Mouse (Mus musculus) heart, embryonic 13.5 days (tissue): ENCODE measurements around the gene Rundc1. TPM values are rescaled to one million over a fixed set of nuclear protein-coding genes. Genes with fewer than 3 reads are reported as not detected.

Experiments
- ATAC-seq: fragments of 200-750 bp; cut with Nextera tagmentation; 2 replicates; pipeline ENCODE4 v1.8.0; 2017; ENCODE audit warnings: moderate TSS enrichment; ENCODE audit not compliant: insufficient number of reproducible peaks, low FRiP score, low TSS enrichment; ENCODE audit errors: extremely low read depth
- H3K27ac ChIP-seq: fragments of 300-500 bp; sonication (generic); replicated peaks from 2 replicates; pipeline ENCODE4 v1.5.1; 2015; ENCODE audit warnings: moderate library complexity, mild to moderate bottlenecking, inconsistent platforms
- H3K27me3 ChIP-seq: fragments of 300-500 bp; sonication (generic); replicated peaks from 2 replicates; pipeline ENCODE4 v1.6.1; 2015; ENCODE audit warnings: mild to moderate bottlenecking, inconsistent platforms
- H3K36me3 ChIP-seq: fragments of 300-500 bp; sonication (generic); 2 replicates; pipeline ENCODE4 v1.6.1; 2015; ENCODE audit warnings: mild to moderate bottlenecking, inconsistent platforms
- H3K4me1 ChIP-seq: fragments of 300-500 bp; sonication (generic); 2 replicates; pipeline ENCODE4 v1.6.1; 2015; ENCODE audit warnings: inconsistent platforms
- H3K4me2 ChIP-seq: fragments of 300-500 bp; sonication (generic); 2 replicates; pipeline ENCODE4 v1.6.1; 2015; ENCODE audit warnings: inconsistent platforms, mild to moderate bottlenecking, moderate library complexity
- H3K4me3 ChIP-seq: fragments of 300-500 bp; sonication (generic); 2 replicates; pipeline ENCODE4 v1.5.1; 2015; ENCODE audit warnings: moderate library complexity, mild to moderate bottlenecking, inconsistent platforms
- H3K9ac ChIP-seq: fragments of 300-500 bp; sonication (generic); 2 replicates; pipeline ENCODE4 v1.6.1; 2015; ENCODE audit warnings: inconsistent platforms, mild to moderate bottlenecking, moderate library complexity
- H3K9me3 ChIP-seq: fragments of 300-500 bp; sonication (generic); 2 replicates; pipeline ENCODE4 v1.6.1; 2016; ENCODE audit warnings: inconsistent platforms
- WGBS: fragments of 180-500 bp; shearing (Covaris S2); methylation state at CpG from one replicate; pipeline ENCODE4 v1.1.7; 2015; ENCODE audit warnings: mixed read lengths; 5-methylcytosine and 5-hydroxymethylcytosine counted together
- microRNA-seq: library from miRNA; unstranded; fragments of <30 nt; microRNA quantifications from one replicate; pipeline ENCODE4, GENCODE M21; 2016
- polyA plus RNA-seq: library from polyadenylated mRNA; unstranded; fragments of >200 nt; fragmentation: Nextera tagmentation; extraction: Ambion mirVana; gene quantifications from 2 replicates; pipeline ENCODE4 v1.2.1, GENCODE M21; 2015

Gene Rundc1
- polyA plus RNA-seq, 1 experiment from 2014 or later = 13.1 TPM

GRCm38 (mm10) chr11:101480912-101481311 is 56.0 kb downstream of the Rundc1 start:
- no peak overlapping the region for H3K4me3 ChIP-seq
- ATAC-seq = no peak
- H3K27ac ChIP-seq = peak overlapping the region; percentile 81
- H3K27me3 ChIP-seq = no peaks in the 10 kb centered on the region
- H3K4me1 ChIP-seq = peaks cover 47% of the 10 kb centered on the region
- no peak overlapping the region for H3K9ac ChIP-seq
- peak overlapping the region; percentile 24 for H3K4me2 ChIP-seq
- H3K9me3 ChIP-seq = no peaks in the 10 kb centered on the region
- H3K36me3 ChIP-seq = no peaks in the 10 kb centered on the region
- WGBS = 5% methylated on average over 6 of the region's 6 CpGs

GRCm38 (mm10) chr11:101483804-101484203 is 58.9 kb downstream of the Rundc1 start:
- Histone ChIP-seq H3K36me3 (peaks cover 19% of the 10 kb centered on the region), H3K4me2 (no peak overlapping the region), H3K4me3 (no peak overlapping the region), H3K9me3 (no peaks in the 10 kb centered on the region), H3K27ac (no peak overlapping the region), H3K4me1 (peaks cover 52% of the 10 kb centered on the region), H3K9ac (no peak overlapping the region), H3K27me3 (no peaks in the 10 kb centered on the region)
- 41% methylated on average over 3 of the region's 3 CpGs for WGBS
- no peak for ATAC-seq

GRCm38 (mm10) chr11:101484245-101484644 is 59.4 kb downstream of the Rundc1 start:
- no peaks in the 10 kb centered on the region for H3K9me3 ChIP-seq
- H3K27me3 ChIP-seq = no peaks in the 10 kb centered on the region
- H3K4me3 ChIP-seq = no peak overlapping the region
- ATAC-seq = no peak
- no peak overlapping the region for H3K4me2 ChIP-seq
- H3K4me1 ChIP-seq = peaks cover 48% of the 10 kb centered on the region
- peaks cover 23% of the 10 kb centered on the region for H3K36me3 ChIP-seq
- H3K9ac ChIP-seq = no peak overlapping the region
- 67% methylated on average over 6 of the region's 6 CpGs for WGBS
- H3K27ac ChIP-seq = no peak overlapping the region

- Histone ChIP-seq H3K27ac (peak overlapping the region; percentile 66), H3K27me3 (no peaks in the 10 kb centered on the region), H3K36me3 (peaks cover 29% of the 10 kb centered on the region), H3K9me3 (no peaks in the 10 kb centered on the region), H3K4me2 (no peak overlapping the region), H3K9ac (no peak overlapping the region), H3K4me1 (peaks cover 42% of the 10 kb centered on the region), H3K4me3 (no peak overlapping the region)
- WGBS = 56% methylated on average over 7 of the region's 7 CpGs
- no peak for ATAC-seq
Measured at GRCm38 (mm10) chr11:101484814-101485213, 59.9 kb downstream of the Rundc1 start.

Small RNAs within 50 kb of the gene (microRNA-seq; reads per million reads assigned to microRNA genes)
- gene Mir6929 = 1.0 reads per million

Other genes with a start within 250 kb of the Rundc1 start
- gene Ccr10, start 249.6 kb upstream of the Rundc1 start, polyA plus RNA-seq = 0.19 and 0.33 TPM in 2 replicates
- 11.6 and 11.7 TPM in 2 replicates for gene Ezh1, start 198.6 kb upstream of the Rundc1 start, polyA plus RNA-seq
- 210 and 234 TPM in 2 replicates for gene Ramp2, start 179.1 kb upstream of the Rundc1 start, polyA plus RNA-seq
- gene Vps25, start 171.4 kb upstream of the Rundc1 start, polyA plus RNA-seq = 98.8 and 111 TPM in 2 replicates
- gene Wnk4, start 164.5 kb upstream of the Rundc1 start, polyA plus RNA-seq = 7.6 and 8.0 TPM in 2 replicates
- 0.48 and 0.65 TPM in 2 replicates for gene Cntd1, start 146.1 kb upstream of the Rundc1 start, polyA plus RNA-seq
- 165 and 171 TPM in 2 replicates for gene Coa3, start 146.0 kb upstream of the Rundc1 start, polyA plus RNA-seq
- gene Becn1, start 122.8 kb upstream of the Rundc1 start, polyA plus RNA-seq = 128 and 130 TPM in 2 replicates
- 99.0 and 105 TPM in 2 replicates for gene Psme3, start 108.9 kb upstream of the Rundc1 start, polyA plus RNA-seq
- gene Aoc2, start 100.0 kb upstream of the Rundc1 start, polyA plus RNA-seq = 0.70 and 0.75 TPM in 2 replicates
- gene Aoc3, start 94.5 kb upstream of the Rundc1 start, polyA plus RNA-seq = 0.28 and 0.32 TPM in 2 replicates
- not detected in 2 replicates for gene G6pc, start 57.5 kb upstream of the Rundc1 start, polyA plus RNA-seq
- 35.4 and 45.9 TPM in 2 replicates for gene Aarsd1, start 7.5 kb upstream of the Rundc1 start, polyA plus RNA-seq
- gene Gm27029, start 289 bp upstream of the Rundc1 start, polyA plus RNA-seq = 14.7 and 18.3 TPM in 2 replicates
- gene Ptges3l, start 248 bp downstream of the Rundc1 start, polyA plus RNA-seq = 71.6 and 75.1 TPM in 2 replicates
- 222 and 239 TPM in 2 replicates for gene Rpl27, start 17.2 kb downstream of the Rundc1 start, polyA plus RNA-seq
- gene Ifi35, start 23.3 kb downstream of the Rundc1 start, polyA plus RNA-seq = 11.6 and 13.7 TPM in 2 replicates
- gene Rnd2, start 39.9 kb downstream of the Rundc1 start, polyA plus RNA-seq = 23.5 and 26.4 TPM in 2 replicates
- gene Vat1, start 41.1 kb downstream of the Rundc1 start, polyA plus RNA-seq = 28.0 and 28.9 TPM in 2 replicates
- 5.5 and 7.0 TPM in 2 replicates for gene Brca1, start 126.9 kb downstream of the Rundc1 start, polyA plus RNA-seq
- 54.9 and 55.3 TPM in 2 replicates for gene Nbr1, start 127.1 kb downstream of the Rundc1 start, polyA plus RNA-seq
- gene Tmem106a, start 157.2 kb downstream of the Rundc1 start, polyA plus RNA-seq = 4.0 and 4.4 TPM in 2 replicates
- not detected in 2 replicates for gene Gm11634, start 174.2 kb downstream of the Rundc1 start, polyA plus RNA-seq
- gene Rdm1, start 202.1 kb downstream of the Rundc1 start, polyA plus RNA-seq = 31.8 and 37.0 TPM in 2 replicates
- 8.7 and 9.1 TPM in 2 replicates for gene Arl4d, start 240.5 kb downstream of the Rundc1 start, polyA plus RNA-seq